Mouse (Mus musculus) central nervous system, embryonic 18 days (tissue): Measurements from ENCODE around the gene Rasl10b. TPM values are rescaled to one million over a fixed set of nuclear protein-coding genes. Genes with fewer than 3 reads are reported as not detected.

Experiments used
- polyA plus RNA-seq: library from polyadenylated mRNA; depleted of rRNA; stranded (reverse); fragments of >200 nt; gene quantifications from 2 replicates; pipeline ENCODE4 v1.2.3, GENCODE M21; 2012; rRNA removed

Rasl10b gene
- polyA plus RNA-seq, result 84.3 and 91.7 TPM in 2 replicates

GRCm38 (mm10) chr11:83409087-83409754 is at the start of gene Rasl10b:
Gene Rasl10b (plus strand): TSS chr11:83409137.

GRCm38 (mm10) chr11:83429355-83429754 is 20.4 kb downstream of the Rasl10b start, which contains the start of gene Gas2l2:
Gene Gas2l2 (minus strand): TSS chr11:83429455.

GRCm38 (mm10) chr11:83437377-83437776 is 28.4 kb downstream of the Rasl10b start, which contains the start of gene 1700020L24Rik:
Gene 1700020L24Rik (plus strand): TSS chr11:83437677.

GRCm38 (mm10) chr11:83462711-83463244 is 53.8 kb downstream of the Rasl10b start, which contains the start of gene Mmp28:
Gene Mmp28 (minus strand): TSS chr11:83463071.

Other genes with a start within 250 kb of the Rasl10b start
- gene Slfn4, start 234.0 kb upstream of the Rasl10b start, polyA plus RNA-seq, result 0.27 and 0.51 TPM in 2 replicates
- gene Slfn3, start 217.8 kb upstream of the Rasl10b start, polyA plus RNA-seq, result 0.35 and 0.39 TPM in 2 replicates
- gene Slfn14, start 122.4 kb upstream of the Rasl10b start, polyA plus RNA-seq, result 0.03 and 0.04 TPM in 2 replicates
- 117 and 129 TPM in 2 replicates for gene Ap2b1, start 110.1 kb upstream of the Rasl10b start, polyA plus RNA-seq
- 11.2 and 12.5 TPM in 2 replicates for gene Pex12, start 106.6 kb upstream of the Rasl10b start, polyA plus RNA-seq
- gene Gas2l2, start 20.3 kb downstream of the Rasl10b start, polyA plus RNA-seq, result 0.25 and 0.28 TPM in 2 replicates
- gene 1700020L24Rik, start 28.5 kb downstream of the Rasl10b start, polyA plus RNA-seq, result 0.45 and 0.64 TPM in 2 replicates
- gene Mmp28, start 53.9 kb downstream of the Rasl10b start, polyA plus RNA-seq, result 3.1 and 3.4 TPM in 2 replicates
- 68.5 and 74.6 TPM in 2 replicates for gene Taf15, start 63.9 kb downstream of the Rasl10b start, polyA plus RNA-seq
- gene Heatr9, start 113.0 kb downstream of the Rasl10b start, polyA plus RNA-seq, result not detected in 2 replicates
- not detected in 2 replicates for gene Ccl5, start 121.4 kb downstream of the Rasl10b start, polyA plus RNA-seq
- 1.7 and 1.8 TPM in 2 replicates for gene Ccl9, start 169.5 kb downstream of the Rasl10b start, polyA plus RNA-seq
- gene Ccl6, start 183.9 kb downstream of the Rasl10b start, polyA plus RNA-seq, result 0.70 and 1.2 TPM in 2 replicates
- not detected in 2 replicates for gene Rpl9-ps1, start 236.5 kb downstream of the Rasl10b start, polyA plus RNA-seq
- 1.5 and 1.7 TPM in 2 replicates for gene Ccl3, start 240.2 kb downstream of the Rasl10b start, polyA plus RNA-seq